Mouse (Mus musculus) heart, postnatal 0 days (tissue): ENCODE measurements around the gene Epas1. TPM values are rescaled to one million over a fixed set of nuclear protein-coding genes. Genes with fewer than 3 reads are reported as not detected.

Experiments
- ATAC-seq: fragments of 200-750 bp; cut with Nextera tagmentation; 2 replicates; pipeline ENCODE4 v1.8.0; 2017; ENCODE audit warnings: low read depth, moderate number of reproducible peaks, moderate library complexity; ENCODE audit not compliant: insufficient read depth
- DNase-seq: peaks from one replicate; pipeline ENCODE4 v3.0.0-alpha.2; 2016; ENCODE audit warnings: low spot score
- H3K27ac ChIP-seq: fragments of 300-500 bp; sonication (generic); 2 replicates; pipeline ENCODE4 v1.5.1; 2014; ENCODE audit warnings: low read depth, mild to moderate bottlenecking
- H3K27me3 ChIP-seq: fragments of 300-500 bp; sonication (generic); 2 replicates; pipeline ENCODE4 v1.6.1; 2014; ENCODE audit warnings: low read length, mixed read lengths; ENCODE audit not compliant: control insufficient read depth, insufficient read depth
- H3K36me3 ChIP-seq: fragments of 300-500 bp; sonication (generic); replicated peaks from 2 replicates; pipeline ENCODE4 v1.6.1; 2014; ENCODE audit warnings: low read length, mixed read lengths; ENCODE audit not compliant: control insufficient read depth, insufficient read depth
- H3K4me1 ChIP-seq: fragments of 300-500 bp; sonication (generic); 2 replicates; pipeline ENCODE4 v1.6.1; 2014; ENCODE audit warnings: antibody characterized with exemption; ENCODE audit not compliant: control insufficient read depth, insufficient read depth
- H3K4me2 ChIP-seq: fragments of 300-500 bp; sonication (generic); 2 replicates; pipeline ENCODE4 v1.6.1; 2014; ENCODE audit warnings: low read depth, mild to moderate bottlenecking, low read length, moderate library complexity
- H3K4me3 ChIP-seq: fragments of 300-500 bp; sonication (generic); 2 replicates; pipeline ENCODE4 v1.5.1; 2014; ENCODE audit warnings: low read depth, low read length
- H3K9ac ChIP-seq: fragments of 300-500 bp; sonication (generic); replicated peaks from 2 replicates; pipeline ENCODE4 v1.6.1; 2014; ENCODE audit warnings: low read depth, low read length, mixed read lengths
- H3K9me3 ChIP-seq: fragments of 300-500 bp; sonication (generic); replicated peaks from 2 replicates; pipeline ENCODE4 v1.6.1; 2016; ENCODE audit warnings: low read length; ENCODE audit not compliant: control insufficient read depth
- CTCF ChIP-seq: IDR thresholded peaks from 2 replicates; pipeline ENCODE4 v1.5.1; 2016; ENCODE audit warnings: antibody characterized with exemption, control low read depth, low read depth
- EP300 ChIP-seq: IDR thresholded peaks from 2 replicates; pipeline ENCODE4 v1.6.1; 2016; ENCODE audit warnings: antibody characterized with exemption, low read depth
- WGBS: fragments of 180-500 bp; shearing (Covaris S2); extraction: QIAGEN DNeasy Blood & Tissue Kit; methylation state at CpG from one replicate; pipeline ENCODE4 v1.1.7; 2014; 5-methylcytosine and 5-hydroxymethylcytosine counted together
- polyA plus RNA-seq: library from polyadenylated mRNA; unstranded; fragments of >200 nt; fragmentation: Nextera tagmentation; extraction: Ambion mirVana; gene quantifications from 2 replicates; pipeline ENCODE4 v1.2.1, GENCODE M21; 2015
- total RNA-seq: library from RNA; depleted of rRNA; stranded (reverse); fragments of >200 nt; gene quantifications from 2 replicates; pipeline ENCODE4 v1.2.3, GENCODE M21; 2014; ENCODE audit warnings: low replicate concordance

Epas1 gene
- total and polyA plus RNA-seq, 2 experiments from 2014 or later: 9.1 to 28.7 TPM

GRCm38 (mm10) chr17:86757621-86758020 is 4.1 kb downstream of the Epas1 start:
- 48% methylated on average over 2 of the region's 2 CpGs for WGBS
- Histone ChIP-seq H3K4me2 (0 out of 2 replicates have a peak overlapping the region, but pooled peaks have one; percentile 16), H3K36me3 (no peaks in the 10 kb centered on the region), H3K9ac (no peak overlapping the region), H3K4me3 (no peak overlapping the region), H3K27ac (no peak overlapping the region), H3K9me3 (no peaks in the 10 kb centered on the region), H3K27me3 (no peaks in the 10 kb centered on the region), H3K4me1 (peaks cover 18% of the 10 kb centered on the region)
- no peak for TF ChIP-seq EP300
- TF ChIP-seq CTCF: no peak
- DNase-seq (no peak), ATAC-seq (no peak)

DNA sequence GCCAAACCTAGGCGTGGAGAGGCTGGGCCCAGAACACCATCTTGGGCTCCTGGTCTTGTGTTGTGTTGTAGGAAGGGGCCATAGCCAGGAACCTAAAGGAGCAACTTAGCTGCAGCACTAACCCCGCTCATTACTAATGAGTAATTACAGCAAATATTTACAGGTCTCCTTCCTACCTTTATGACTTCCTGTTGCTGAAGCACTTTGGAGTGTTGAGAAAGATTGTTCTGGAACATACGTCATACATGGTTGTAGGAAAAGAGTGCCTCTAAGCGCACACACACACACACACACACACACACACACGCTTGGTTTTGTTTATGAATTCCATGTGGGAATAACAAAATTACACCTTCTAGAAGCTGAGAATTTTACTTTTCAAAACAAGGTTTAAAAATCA is 8.4 kb downstream of the Epas1 start:
- DNase-seq: no peak

GRCm38 (mm10) chr17:86762479-86763242 is 9.2 kb downstream of the Epas1 start:
- no peak overlapping the region for H3K9ac ChIP-seq
- no peak overlapping the region for H3K4me2 ChIP-seq
- H3K27me3 ChIP-seq: no peaks in the 10 kb centered on the region
- WGBS: 57% methylated on average over 11 of the region's 11 CpGs
- H3K4me3 ChIP-seq: no peak overlapping the region
- no peaks in the 10 kb centered on the region for H3K9me3 ChIP-seq
- TF ChIP-seq CTCF (no peak), EP300 (no peak)
- peak overlapping the region; percentile 38 for H3K27ac ChIP-seq
- H3K36me3 ChIP-seq: no peaks in the 10 kb centered on the region
- H3K4me1 ChIP-seq: peaks cover 20% of the 10 kb centered on the region
- no peak for ATAC-seq
- no peak for DNase-seq

More for the DNA sequence above, 8.4 kb downstream of the Epas1 start:
- Histone ChIP-seq H3K4me2 (no peak overlapping the region), H3K9ac (no peak overlapping the region), H3K4me3 (no peak overlapping the region), H3K9me3 (no peaks in the 10 kb centered on the region), H3K27me3 (no peaks in the 10 kb centered on the region), H3K27ac (no peak overlapping the region), H3K4me1 (peaks cover 24% of the 10 kb centered on the region), H3K36me3 (no peaks in the 10 kb centered on the region)
- ATAC-seq: no peak
- no peak for TF ChIP-seq EP300
- WGBS: 90% methylated on average over 5 of the region's 5 CpGs

DNA sequence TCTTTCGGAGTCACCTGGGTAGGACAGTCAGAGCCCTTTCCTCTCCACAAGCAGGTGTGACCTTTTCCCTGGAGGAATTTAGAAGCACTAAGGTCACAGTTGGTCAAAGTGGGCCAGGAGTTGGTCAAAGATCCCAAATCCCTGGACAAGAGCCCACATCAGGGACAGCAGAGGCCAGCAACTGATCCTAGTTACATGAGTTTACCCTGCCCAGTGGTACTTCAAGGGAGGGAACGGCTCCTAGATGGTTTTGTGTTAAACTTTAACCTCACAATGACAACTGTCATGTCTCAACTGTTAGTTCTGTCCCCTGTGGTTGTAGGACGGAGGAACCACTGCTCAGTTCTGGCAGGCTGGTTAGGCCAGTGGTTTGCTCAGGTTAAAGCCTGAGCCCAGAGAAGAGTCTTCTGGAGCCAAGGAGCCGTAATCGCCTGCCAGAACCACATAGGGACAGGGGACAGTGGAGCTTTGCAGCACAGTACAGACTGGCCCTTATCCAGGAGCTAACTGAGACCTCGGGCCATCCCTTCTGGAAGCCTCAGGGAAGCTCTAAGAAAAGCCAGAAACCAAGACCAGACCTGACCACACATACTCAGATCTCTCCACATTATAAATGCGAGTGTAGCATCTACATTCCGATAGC is 12.4 kb downstream of the Epas1 start:
- Histone ChIP-seq H3K9ac (no peak overlapping the region), H3K27me3 (no peaks in the 10 kb centered on the region), H3K4me3 (no peak overlapping the region), H3K9me3 (no peaks in the 10 kb centered on the region), H3K27ac (no peak overlapping the region), H3K36me3 (no peaks in the 10 kb centered on the region), H3K4me1 (peaks cover 42% of the 10 kb centered on the region), H3K4me2 (no peak overlapping the region)
- 89% methylated on average over 8 of the region's 8 CpGs for WGBS
- no peak for TF ChIP-seq CTCF
- DNase-seq: no peak
- ATAC-seq: no peak

DNA sequence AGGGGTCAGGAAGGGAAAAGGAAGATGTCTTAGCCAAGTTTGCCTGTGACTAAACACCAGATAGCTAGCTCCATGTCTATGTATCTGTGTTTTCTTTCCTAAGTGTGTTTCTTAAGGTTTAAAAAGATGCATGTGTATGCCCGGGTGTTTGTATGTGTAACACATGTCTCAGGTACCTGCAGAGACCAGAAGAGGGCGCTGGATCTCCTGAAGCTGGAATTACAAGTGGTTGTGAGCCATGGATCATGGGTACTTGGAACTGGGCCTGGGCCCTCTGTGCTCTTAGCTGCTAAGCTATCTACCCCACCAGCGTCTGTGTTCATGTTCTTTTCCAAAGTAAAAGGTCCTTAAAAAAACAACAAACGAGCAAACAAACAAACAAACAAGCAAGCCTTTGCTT is 12.9 kb downstream of the Epas1 start:
- no peak overlapping the region for H3K9ac ChIP-seq
- H3K27ac ChIP-seq: no peak overlapping the region
- H3K9me3 ChIP-seq: no peaks in the 10 kb centered on the region
- DNase-seq: no peak
- no peak for TF ChIP-seq CTCF
- H3K27me3 ChIP-seq: no peaks in the 10 kb centered on the region
- 83% methylated on average over 4 of the region's 4 CpGs for WGBS
- no peak overlapping the region for H3K4me2 ChIP-seq
- no peak overlapping the region for H3K4me3 ChIP-seq
- no peaks in the 10 kb centered on the region for H3K36me3 ChIP-seq
- no peak for ATAC-seq
- H3K4me1 ChIP-seq: peaks cover 46% of the 10 kb centered on the region
